Mouse (Mus musculus) liver, embryonic 11.5 days (tissue): ENCODE data around the gene Tpgs1. TPM values are rescaled to one million over a fixed set of nuclear protein-coding genes. Genes with fewer than 3 reads are reported as not detected.

ENCODE experiments used
- ATAC-seq: fragments of 200-750 bp; cut with Nextera tagmentation; replicated peaks from 2 replicates; pipeline ENCODE4 v1.8.0; 2017; ENCODE audit warnings: moderate number of reproducible peaks, mild to moderate bottlenecking, moderate TSS enrichment, moderate library complexity; ENCODE audit not compliant: low FRiP score
- DNase-seq: peaks from one replicate; pipeline ENCODE4 v3.0.0-alpha.2; 2017; ENCODE audit warnings: low spot score
- H3K27ac ChIP-seq: fragments of 300-500 bp; sonication (generic); 2 replicates; pipeline ENCODE4 v1.5.1; 2014; ENCODE audit warnings: mild to moderate bottlenecking, low read depth, low read length, control low read depth
- H3K27me3 ChIP-seq: fragments of 300-500 bp; sonication (generic); replicated peaks from 2 replicates; pipeline ENCODE4 v1.6.1; 2014; ENCODE audit warnings: low read length, mixed read lengths; ENCODE audit not compliant: control insufficient read depth, insufficient read depth
- H3K36me3 ChIP-seq: fragments of 300-500 bp; sonication (generic); 2 replicates; pipeline ENCODE4 v1.6.1; 2014; ENCODE audit warnings: mild to moderate bottlenecking, low read length, moderate library complexity, mixed read lengths; ENCODE audit not compliant: control insufficient read depth, insufficient read depth
- H3K4me1 ChIP-seq: fragments of 300-500 bp; sonication (generic); replicated peaks from 2 replicates; pipeline ENCODE4 v1.6.1; 2014; ENCODE audit warnings: low read length, mixed read lengths; ENCODE audit not compliant: control insufficient read depth, insufficient read depth
- H3K4me2 ChIP-seq: fragments of 300-500 bp; sonication (generic); 2 replicates; pipeline ENCODE4 v1.6.1; 2014; ENCODE audit warnings: mild to moderate bottlenecking, control low read depth, moderate library complexity
- H3K4me3 ChIP-seq: fragments of 300-500 bp; sonication (generic); 2 replicates; pipeline ENCODE4 v1.5.1; 2014; ENCODE audit warnings: low read depth, low read length, control low read depth
- H3K9ac ChIP-seq: fragments of 300-500 bp; sonication (generic); 2 replicates; pipeline ENCODE4 v1.6.1; 2014; ENCODE audit warnings: low read depth, low read length, control low read depth
- H3K9me3 ChIP-seq: fragments of 300-500 bp; sonication (generic); 2 replicates; pipeline ENCODE4 v1.6.1; 2016; ENCODE audit warnings: low read length, inconsistent platforms, mixed read lengths; ENCODE audit not compliant: control insufficient read depth
- WGBS: fragments of 180-500 bp; shearing (Covaris S2); extraction: QIAGEN DNeasy Blood & Tissue Kit; methylation state at CpG from one replicate; pipeline ENCODE4 v1.1.7; 2014; 5-methylcytosine and 5-hydroxymethylcytosine counted together
- polyA plus RNA-seq: library from polyadenylated mRNA; unstranded; fragments of >200 nt; fragmentation: Nextera tagmentation; extraction: Ambion mirVana; gene quantifications from 2 replicates; pipeline ENCODE4 v1.2.1, GENCODE M21; 2014

Tpgs1 gene
- polyA plus RNA-seq, 1 experiment from 2014 or later = 50.5 TPM

- Histone ChIP-seq H3K36me3 (peaks cover 2% of the 10 kb centered on the region; the same call in 1 of the 2 replicates), H3K4me1 (peaks cover 10% of the 10 kb centered on the region), H3K4me2 (no peak overlapping the region), H3K9ac (no peak overlapping the region), H3K27ac (no peak overlapping the region), H3K27me3 (no peaks in the 10 kb centered on the region), H3K9me3 (no peaks in the 10 kb centered on the region), H3K4me3 (no peak overlapping the region)
- ATAC-seq (no peak), DNase-seq (no peak)
- WGBS = 65% methylated on average over 3 of the region's 3 CpGs
Measured at GRCm38 (mm10) chr10:79672088-79672455, 2.9 kb downstream of the Tpgs1 start.

- 89% methylated on average over 3 of the region's 3 CpGs for WGBS
- DNase-seq = no peak
Measured at GRCm38 (mm10) chr10:79673054-79673453, 3.9 kb downstream of the Tpgs1 start.

DNA sequence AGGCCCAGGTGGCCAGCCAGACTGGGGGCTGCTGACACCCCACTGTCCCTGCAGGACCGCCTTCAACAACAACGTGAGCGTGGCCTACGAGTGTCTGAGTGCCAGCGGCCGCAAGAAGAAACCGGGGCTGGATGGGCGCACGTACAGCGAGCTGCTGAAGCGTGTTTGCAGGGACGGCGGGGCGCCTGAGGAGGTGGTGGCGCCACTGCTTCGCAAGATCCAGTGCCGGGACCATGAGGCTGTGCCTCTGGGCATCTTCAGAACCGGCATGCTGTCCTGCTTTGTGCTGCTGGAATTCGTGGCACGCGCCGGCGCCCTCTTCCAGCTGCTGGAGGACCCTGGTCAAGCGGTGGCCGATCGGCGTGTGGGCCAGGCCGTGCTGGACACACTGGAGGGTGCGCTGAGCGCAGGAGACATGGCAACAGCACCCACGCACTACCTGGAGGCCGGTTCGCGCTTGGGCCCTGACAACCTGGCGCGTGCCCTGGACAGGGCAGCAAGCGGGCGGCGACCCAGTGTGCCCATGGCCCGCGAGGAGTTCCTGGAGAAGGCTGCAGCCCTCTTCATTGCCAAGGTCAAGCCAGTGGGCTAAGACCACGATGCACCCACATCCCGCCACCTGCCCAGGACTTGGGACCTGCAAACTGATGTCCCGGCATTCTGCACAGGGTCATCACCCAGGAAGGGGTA is 6.3 kb downstream of the Tpgs1 start:
- no peak overlapping the region for H3K27ac ChIP-seq
- H3K27me3 ChIP-seq = no peaks in the 10 kb centered on the region
- no peak overlapping the region for H3K4me3 ChIP-seq
- peaks cover 7% of the 10 kb centered on the region for H3K4me1 ChIP-seq
- H3K4me2 ChIP-seq = no peak overlapping the region
- H3K9ac ChIP-seq = no peak overlapping the region
- no peaks in the 10 kb centered on the region for H3K9me3 ChIP-seq
- ATAC-seq (no peak), DNase-seq (no peak)
- H3K36me3 ChIP-seq = peaks cover 2% of the 10 kb centered on the region; the same call in 1 of the 2 replicates
- WGBS = 56% methylated on average over 44 of the region's 44 CpGs

More at GRCm38 (mm10) chr10:79673054-79673453, 3.9 kb downstream of the Tpgs1 start:
- Histone ChIP-seq H3K4me3 (no peak overlapping the region), H3K27ac (no peak overlapping the region), H3K4me2 (no peak overlapping the region), H3K27me3 (no peaks in the 10 kb centered on the region), H3K36me3 (peaks cover 2% of the 10 kb centered on the region; the same call in 1 of the 2 replicates), H3K4me1 (peaks cover 10% of the 10 kb centered on the region), H3K9me3 (no peaks in the 10 kb centered on the region), H3K9ac (no peak overlapping the region)
- no peak for ATAC-seq

- WGBS = 28% methylated on average over 11 of the region's 11 CpGs
- peak overlapping the region; percentile 78 for H3K4me2 ChIP-seq
- DNase-seq = no peak
- no peaks in the 10 kb centered on the region for H3K9me3 ChIP-seq
- peak overlapping the region; percentile 91 for H3K4me3 ChIP-seq
- no peaks in the 10 kb centered on the region for H3K27me3 ChIP-seq
- ATAC-seq = peak; percentile 8
- H3K27ac ChIP-seq = peak overlapping the region; percentile 87; the same call in 1 of the 2 replicates
- H3K36me3 ChIP-seq = peaks cover 18% of the 10 kb centered on the region
- H3K4me1 ChIP-seq = peaks cover 24% of the 10 kb centered on the region
- H3K9ac ChIP-seq = peak overlapping the region; percentile 87
Measured at GRCm38 (mm10) chr10:79680606-79681495, 11.7 kb downstream of the Tpgs1 start.

DNA sequence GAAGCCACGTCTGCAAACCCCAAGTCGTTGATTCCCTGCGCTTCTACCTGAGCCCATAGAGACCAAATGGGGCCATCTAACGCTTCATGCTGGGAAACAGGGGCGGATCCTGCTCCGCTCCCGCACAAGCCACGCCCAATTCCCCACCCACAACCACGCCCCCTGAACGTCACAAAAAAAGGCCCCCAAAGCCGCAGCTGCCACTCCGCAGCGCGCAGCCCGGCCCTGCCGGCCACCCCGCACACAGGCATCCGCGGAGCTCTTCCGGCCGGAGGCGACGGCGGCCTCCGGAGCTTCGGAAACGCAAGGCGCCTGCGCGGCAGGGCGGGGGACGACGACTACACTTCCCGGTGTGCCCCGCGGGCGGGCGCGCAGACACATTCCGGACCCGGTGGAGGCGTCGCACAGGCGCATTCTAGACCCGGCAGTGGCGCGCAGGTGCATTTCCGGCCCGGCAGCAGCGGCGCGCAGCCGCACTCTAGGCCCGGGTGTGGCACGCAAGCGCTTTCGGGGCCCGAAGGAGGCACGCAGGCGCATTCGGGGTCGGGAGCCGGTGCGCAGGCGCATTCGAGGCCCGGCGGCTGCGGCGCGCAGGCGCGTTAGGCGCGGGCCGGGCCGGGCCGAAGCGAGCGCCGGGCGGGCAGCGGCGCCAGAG is 12.5 kb downstream of the Tpgs1 start, which contains the start of gene Cdc34:
Gene Cdc34, plus strand, starts transcription at position 605 of the 655 bp plus-strand sequence.
- under 1% methylated on average over 79 of the region's 84 CpGs for WGBS
- peak within 1 kb of the TSS; percentile 87 for H3K27ac ChIP-seq
- peaks cover 24% of the 10 kb centered on the region for H3K4me1 ChIP-seq
- peaks cover 24% of the 10 kb centered on the region for H3K36me3 ChIP-seq
- H3K4me3 ChIP-seq = peak within 1 kb of the TSS; percentile 91
- H3K27me3 ChIP-seq = no peaks in the 10 kb centered on the region
- H3K9ac ChIP-seq = peak within 1 kb of the TSS; percentile 87
- ATAC-seq = peak; percentile 92
- H3K4me2 ChIP-seq = peak within 1 kb of the TSS; percentile 97
- DNase-seq = peak; percentile 98
- no peaks in the 10 kb centered on the region for H3K9me3 ChIP-seq

GRCm38 (mm10) chr10:79682551-79682915 is 13.4 kb downstream of the Tpgs1 start:
- H3K27me3 ChIP-seq = no peaks in the 10 kb centered on the region
- peak overlapping the region; percentile 87 for H3K9ac ChIP-seq
- DNase-seq (no peak), ATAC-seq (peak; percentile 3; the same call in 1 of the 2 replicates)
- H3K4me3 ChIP-seq = peak overlapping the region; percentile 91
- no peaks in the 10 kb centered on the region for H3K9me3 ChIP-seq
- peak overlapping the region; percentile 87 for H3K27ac ChIP-seq
- H3K4me2 ChIP-seq = peak overlapping the region; percentile 97
- peaks cover 24% of the 10 kb centered on the region for H3K4me1 ChIP-seq
- WGBS = 0% methylated on average over 10 of the region's 10 CpGs
- H3K36me3 ChIP-seq = peaks cover 33% of the 10 kb centered on the region

DNA sequence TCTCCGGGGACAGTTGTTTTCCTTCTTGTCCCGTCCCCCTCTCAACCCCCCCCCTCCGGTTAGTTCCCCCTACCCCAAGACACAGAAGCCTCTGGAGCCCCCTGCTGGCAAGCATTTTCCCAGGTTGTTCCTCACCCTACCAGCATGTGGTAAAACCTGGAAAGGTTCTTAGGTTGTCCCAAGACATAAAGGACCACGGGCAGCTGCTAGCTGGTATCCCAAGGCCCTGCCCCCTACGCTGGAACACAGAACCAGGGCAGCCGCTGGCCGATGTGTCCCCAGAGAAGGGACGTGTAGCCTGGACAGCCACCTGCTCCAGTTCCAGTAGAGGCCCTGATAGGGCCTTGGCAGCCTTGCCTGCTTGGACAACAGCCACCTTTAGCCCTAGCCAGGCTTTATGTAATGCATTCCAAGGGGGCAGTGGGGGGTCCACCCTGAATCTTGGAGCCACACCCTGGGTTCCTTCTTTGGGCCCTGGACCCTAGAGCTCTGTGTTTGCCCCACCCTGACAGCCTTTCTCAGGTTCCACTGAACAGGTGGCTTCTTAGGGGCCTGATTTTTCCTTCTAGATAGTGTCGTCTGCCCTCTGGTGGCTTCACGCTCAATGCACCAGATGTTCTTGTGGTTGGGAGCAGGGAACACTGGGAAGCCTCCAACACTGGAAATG is 13.9 kb downstream of the Tpgs1 start:
- Histone ChIP-seq H3K36me3 (peaks cover 35% of the 10 kb centered on the region), H3K4me3 (peak overlapping the region; percentile 91), H3K27me3 (no peaks in the 10 kb centered on the region), H3K9me3 (no peaks in the 10 kb centered on the region), H3K4me2 (peak overlapping the region; percentile 97), H3K27ac (peak overlapping the region; percentile 87), H3K9ac (peak overlapping the region; percentile 87), H3K4me1 (peaks cover 24% of the 10 kb centered on the region)
- WGBS = 2% methylated on average over 10 of the region's 10 CpGs
- peak; percentile 60 for DNase-seq
- no peak for ATAC-seq
